Mouse (Mus musculus) intestine, embryonic 14.5 days (tissue): ENCODE results near the gene Cdh4. TPM values are rescaled to one million over a fixed set of nuclear protein-coding genes. Genes with fewer than 3 reads are reported as not detected.

ENCODE experiments used
- ATAC-seq: fragments of 200-750 bp; cut with Nextera tagmentation; replicated peaks from 2 replicates; pipeline ENCODE4 v1.8.0; 2017; ENCODE audit warnings: low read depth, moderate number of reproducible peaks, moderate TSS enrichment, moderate library complexity; ENCODE audit not compliant: low FRiP score, low TSS enrichment
- DNase-seq: peaks from one replicate; pipeline ENCODE4 v3.0.0-alpha.2; 2018; ENCODE audit warnings: low spot score
- H3K27ac ChIP-seq: fragments of 300-500 bp; sonication (generic); 2 replicates; pipeline ENCODE4 v1.5.1; 2014; ENCODE audit warnings: low read depth, mild to moderate bottlenecking, control low read depth
- H3K27me3 ChIP-seq: fragments of 300-500 bp; sonication (generic); replicated peaks from 2 replicates; pipeline ENCODE4 v1.6.1; 2014; ENCODE audit warnings: low read length, control low read depth; ENCODE audit not compliant: control insufficient read depth, insufficient read depth
- H3K36me3 ChIP-seq: fragments of 300-500 bp; sonication (generic); 2 replicates; pipeline ENCODE4 v1.6.1; 2014; ENCODE audit warnings: low read length, control low read depth; ENCODE audit not compliant: control insufficient read depth, insufficient read depth
- H3K4me1 ChIP-seq: fragments of 300-500 bp; sonication (generic); replicated peaks from 2 replicates; pipeline ENCODE4 v1.6.1; 2014; ENCODE audit warnings: low read length, control low read depth, mixed read lengths; ENCODE audit not compliant: control insufficient read depth, insufficient read depth
- H3K4me2 ChIP-seq: fragments of 300-500 bp; sonication (generic); 2 replicates; pipeline ENCODE4 v1.6.1; 2014; ENCODE audit warnings: low read length
- H3K4me3 ChIP-seq: fragments of 300-500 bp; sonication (generic); 2 replicates; pipeline ENCODE4 v1.5.1; 2014; ENCODE audit warnings: low read depth, low read length, control low read depth, mixed read lengths
- H3K9ac ChIP-seq: fragments of 300-500 bp; sonication (generic); 2 replicates; pipeline ENCODE4 v1.6.1; 2014; ENCODE audit warnings: mild to moderate bottlenecking, low read length
- H3K9me3 ChIP-seq: fragments of 300-500 bp; sonication (generic); 2 replicates; pipeline ENCODE4 v1.6.1; 2016; ENCODE audit warnings: low read length, control low read depth; ENCODE audit not compliant: control insufficient read depth
- WGBS: fragments of 180-500 bp; shearing (Covaris S2); extraction: QIAGEN DNeasy Blood & Tissue Kit; methylation state at CpG from one replicate; pipeline ENCODE4 v1.1.7; 2014; 5-methylcytosine and 5-hydroxymethylcytosine counted together
- polyA plus RNA-seq: library from polyadenylated mRNA; unstranded; fragments of >200 nt; fragmentation: Nextera tagmentation; extraction: Ambion mirVana; gene quantifications from 2 replicates; pipeline ENCODE4 v1.2.1, GENCODE M21; 2014

The Cdh4 gene
- polyA plus RNA-seq, 1 experiment from 2014 or later, result 1.8 TPM

DNA sequence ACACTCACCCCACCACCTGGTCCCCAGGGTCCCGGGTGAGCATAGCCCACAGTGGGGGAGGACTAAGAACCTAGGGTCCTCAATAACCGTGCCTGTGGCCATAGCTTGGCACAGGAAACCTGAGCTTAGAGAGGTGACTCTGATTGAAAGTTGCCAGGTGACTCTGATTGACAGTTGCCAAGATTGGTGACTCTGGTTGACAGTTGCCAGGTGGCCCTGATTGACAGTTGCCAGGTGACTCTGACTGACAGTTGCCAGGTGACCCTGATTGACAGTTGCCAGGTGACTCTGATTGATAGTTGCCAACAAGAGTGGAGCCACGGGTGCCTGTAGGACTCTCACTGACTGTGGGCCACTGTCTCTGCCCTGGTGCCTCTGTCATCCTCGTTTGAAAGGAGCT is 271.1 kb downstream of the Cdh4 start:
- Histone ChIP-seq H3K27ac (no peak overlapping the region), H3K4me3 (no peak overlapping the region), H3K4me1 (no peaks in the 10 kb centered on the region), H3K36me3 (no peaks in the 10 kb centered on the region), H3K4me2 (no peak overlapping the region), H3K9me3 (no peaks in the 10 kb centered on the region), H3K27me3 (no peaks in the 10 kb centered on the region), H3K9ac (no peak overlapping the region)
- WGBS, result 65% methylated on average over 4 of the region's 4 CpGs
- ATAC-seq, result no peak
- DNase-seq, result no peak

DNA sequence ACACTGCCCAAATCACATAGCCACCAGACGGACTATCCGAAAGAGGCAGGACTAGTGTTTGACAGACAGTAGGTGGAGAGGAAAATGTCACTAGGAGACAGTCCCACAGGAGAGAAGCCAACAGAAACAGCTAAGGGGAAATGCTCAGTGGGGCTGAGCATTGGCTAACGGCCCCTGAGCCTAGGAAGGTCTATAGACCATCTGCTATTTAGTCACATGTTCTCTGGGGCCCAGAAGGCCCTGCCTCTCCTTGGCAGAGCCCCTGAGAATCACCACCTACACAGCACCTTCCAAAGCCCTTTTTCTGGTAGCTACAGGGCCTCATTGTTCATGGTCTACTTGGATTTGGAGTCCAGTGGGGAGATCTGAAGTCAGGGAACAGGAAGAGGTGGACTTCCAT is 271.9 kb downstream of the Cdh4 start:
- no peak overlapping the region for H3K9ac ChIP-seq
- H3K27me3 ChIP-seq, result no peaks in the 10 kb centered on the region
- WGBS, result 76% methylated on average over 3 of the region's 3 CpGs
- H3K36me3 ChIP-seq, result no peaks in the 10 kb centered on the region
- H3K4me3 ChIP-seq, result no peak overlapping the region
- H3K9me3 ChIP-seq, result no peaks in the 10 kb centered on the region
- no peak for ATAC-seq
- no peaks in the 10 kb centered on the region for H3K4me1 ChIP-seq
- H3K4me2 ChIP-seq, result no peak overlapping the region
- DNase-seq, result no peak
- no peak overlapping the region for H3K27ac ChIP-seq

DNA sequence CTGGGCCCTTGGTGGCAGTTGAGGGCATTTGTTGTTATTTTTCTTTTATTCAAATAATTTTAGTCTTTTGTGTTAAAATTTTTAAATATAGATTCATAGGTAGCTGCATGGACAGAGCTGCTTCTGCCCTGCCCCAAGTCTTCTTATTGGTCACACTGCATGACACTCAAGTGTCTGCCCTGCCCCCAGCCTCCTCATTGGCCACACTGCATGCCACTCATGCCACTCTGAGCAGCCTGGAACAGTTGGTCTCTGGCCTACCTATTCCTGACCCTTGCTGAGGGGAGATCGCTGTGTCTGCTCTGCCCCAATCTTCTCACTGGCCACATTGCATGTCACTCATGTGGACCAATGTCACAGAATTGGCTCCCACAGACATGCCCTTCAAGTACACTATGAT is 273.1 kb downstream of the Cdh4 start:
- DNase-seq (no peak), ATAC-seq (no peak)
- WGBS, result 96% methylated on average over 1 of the region's 1 CpGs
- Histone ChIP-seq H3K4me2 (no peak overlapping the region), H3K4me1 (no peaks in the 10 kb centered on the region), H3K4me3 (no peak overlapping the region), H3K27ac (no peak overlapping the region), H3K9me3 (no peaks in the 10 kb centered on the region), H3K27me3 (no peaks in the 10 kb centered on the region), H3K36me3 (no peaks in the 10 kb centered on the region), H3K9ac (no peak overlapping the region)

DNA sequence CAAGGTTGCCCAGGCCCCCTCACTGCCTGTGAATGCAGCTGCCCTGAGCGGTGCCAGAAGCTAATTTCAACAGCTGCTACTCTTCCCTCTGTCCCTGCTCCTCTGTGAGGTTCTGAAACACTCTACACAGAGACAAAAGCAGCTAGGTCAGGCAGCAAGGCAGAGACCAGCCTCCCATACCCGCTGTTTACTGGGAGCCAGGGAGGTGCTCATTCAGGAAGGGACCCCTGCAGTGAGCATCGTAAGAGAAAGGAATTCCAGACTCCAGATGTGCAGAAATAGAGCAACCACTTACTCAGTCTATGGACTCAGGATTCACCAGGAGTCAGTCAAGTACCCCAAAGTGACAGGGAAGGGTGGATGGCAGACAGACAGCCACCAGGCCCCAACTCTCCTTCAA is 278.1 kb downstream of the Cdh4 start:
- ATAC-seq, result no peak
- Histone ChIP-seq H3K27me3 (no peaks in the 10 kb centered on the region), H3K4me3 (no peak overlapping the region), H3K27ac (no peak overlapping the region), H3K9ac (no peak overlapping the region), H3K4me2 (no peak overlapping the region), H3K4me1 (no peaks in the 10 kb centered on the region), H3K9me3 (no peaks in the 10 kb centered on the region), H3K36me3 (no peaks in the 10 kb centered on the region)
- WGBS, result 47% methylated on average over 3 of the region's 3 CpGs
- DNase-seq, result no peak

DNA sequence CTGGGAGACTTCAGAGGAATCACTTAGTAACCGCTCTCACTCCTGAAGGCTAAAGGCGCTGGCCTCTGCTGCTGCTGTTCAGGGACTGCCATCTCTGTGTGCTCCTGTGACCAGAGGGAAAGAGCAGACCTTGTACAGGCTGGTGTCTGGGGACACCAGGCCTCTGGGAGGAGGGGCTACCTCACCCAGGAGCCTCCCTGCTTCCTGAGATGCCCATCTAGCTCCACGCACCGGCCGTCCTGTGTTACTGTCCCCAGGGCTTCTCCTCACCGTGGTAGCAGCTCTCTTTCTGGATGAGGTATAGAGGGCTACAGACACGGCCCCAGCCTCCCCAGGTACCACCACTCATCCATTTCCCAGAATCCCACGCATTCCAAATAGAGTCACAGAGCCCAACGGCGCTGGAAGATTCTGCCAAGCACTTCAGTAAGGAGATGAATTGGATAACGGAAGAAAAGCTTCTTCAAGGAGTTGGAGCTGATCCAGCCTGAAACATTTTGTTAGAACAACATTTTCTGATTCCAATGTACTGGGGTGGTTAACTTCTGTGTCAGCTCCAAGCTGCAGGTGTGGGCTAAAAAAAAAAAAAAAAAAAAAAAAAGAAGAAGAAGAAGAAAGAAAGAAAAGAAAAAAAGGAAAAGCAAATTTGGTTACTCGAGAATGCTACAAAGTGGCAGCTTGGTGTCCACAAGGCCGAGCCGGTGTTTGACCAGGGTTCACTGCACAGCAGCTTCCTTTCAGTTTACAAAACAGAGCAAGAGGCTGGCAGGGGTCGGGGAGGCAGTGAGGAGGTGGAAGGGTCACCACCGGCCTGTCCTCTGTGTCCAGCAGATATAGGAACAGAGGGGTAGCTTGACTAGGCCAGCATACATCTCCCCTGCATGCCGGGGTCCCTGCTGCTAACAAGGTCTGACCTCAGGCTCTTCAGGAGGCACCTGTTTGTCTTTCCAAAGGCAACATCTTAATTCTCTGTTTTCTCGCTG is 279.6 kb downstream of the Cdh4 start:
- H3K27me3 ChIP-seq, result no peaks in the 10 kb centered on the region
- no peak overlapping the region for H3K4me2 ChIP-seq
- no peak overlapping the region for H3K9ac ChIP-seq
- DNase-seq (no peak), ATAC-seq (no peak)
- H3K36me3 ChIP-seq, result no peaks in the 10 kb centered on the region
- H3K9me3 ChIP-seq, result no peaks in the 10 kb centered on the region
- no peak overlapping the region for H3K4me3 ChIP-seq
- H3K4me1 ChIP-seq, result no peaks in the 10 kb centered on the region
- H3K27ac ChIP-seq, result no peak overlapping the region
- 60% methylated on average over 18 of the region's 18 CpGs for WGBS

DNA sequence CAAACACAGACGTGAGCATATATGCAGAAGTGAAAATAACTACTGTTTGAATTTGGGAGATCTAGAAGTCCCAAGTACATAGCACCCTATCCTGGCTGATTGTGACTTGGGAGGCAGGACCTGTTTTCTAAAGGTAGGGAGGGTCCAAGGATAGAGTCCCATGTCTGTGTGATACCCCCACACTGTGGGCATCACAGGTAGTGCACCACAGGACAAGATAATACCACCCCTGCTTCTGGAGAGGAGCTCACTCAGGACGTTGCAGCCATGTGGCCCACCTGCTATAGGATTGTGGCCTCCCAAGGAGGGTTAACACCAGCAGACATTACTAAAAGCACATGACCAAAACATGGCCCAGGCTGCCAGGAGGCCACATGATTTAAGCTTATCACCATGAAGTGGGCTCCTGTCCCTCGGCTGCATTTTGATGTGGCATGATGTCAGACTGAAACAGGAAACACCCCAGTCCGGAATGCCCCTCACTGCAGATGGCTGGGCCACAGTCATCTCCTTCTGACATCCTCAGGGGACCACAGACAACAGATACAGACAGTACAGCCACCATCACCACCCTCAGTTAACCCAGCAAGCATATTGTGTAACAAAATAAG is 280.6 kb downstream of the Cdh4 start:
- ATAC-seq (no peak), DNase-seq (no peak)
- Histone ChIP-seq H3K27ac (no peak overlapping the region), H3K4me1 (no peaks in the 10 kb centered on the region), H3K36me3 (no peaks in the 10 kb centered on the region), H3K4me2 (no peak overlapping the region), H3K9me3 (no peaks in the 10 kb centered on the region), H3K27me3 (no peaks in the 10 kb centered on the region), H3K4me3 (no peak overlapping the region), H3K9ac (no peak overlapping the region)
- WGBS, result 68% methylated on average over 4 of the region's 4 CpGs

DNA sequence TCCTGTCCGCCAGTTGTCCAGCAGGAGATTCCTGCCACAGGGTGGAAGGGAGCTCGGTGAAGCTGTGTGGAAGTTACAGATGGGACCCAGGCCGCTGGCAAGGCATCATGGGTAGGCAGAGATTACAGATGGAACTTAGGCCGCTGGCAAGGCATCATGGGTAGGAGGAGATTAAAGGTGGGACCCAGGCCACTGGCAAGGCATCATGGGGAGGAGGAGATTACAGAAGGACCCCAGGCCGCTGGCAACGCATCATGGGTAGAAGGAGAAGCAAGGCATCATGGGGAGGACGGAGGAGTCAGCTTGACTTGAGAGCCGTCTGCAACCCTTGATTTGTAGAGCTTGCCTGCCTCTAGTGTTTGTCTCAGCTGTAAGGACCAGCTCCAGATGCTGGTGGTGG is 281.2 kb downstream of the Cdh4 start:
- H3K4me1 ChIP-seq, result no peaks in the 10 kb centered on the region
- no peak overlapping the region for H3K27ac ChIP-seq
- H3K4me2 ChIP-seq, result no peak overlapping the region
- no peak overlapping the region for H3K9ac ChIP-seq
- no peak for ATAC-seq
- no peaks in the 10 kb centered on the region for H3K36me3 ChIP-seq
- WGBS, result 88% methylated on average over 8 of the region's 8 CpGs
- no peaks in the 10 kb centered on the region for H3K9me3 ChIP-seq
- no peak for DNase-seq
- H3K4me3 ChIP-seq, result no peak overlapping the region
- H3K27me3 ChIP-seq, result no peaks in the 10 kb centered on the region

DNA sequence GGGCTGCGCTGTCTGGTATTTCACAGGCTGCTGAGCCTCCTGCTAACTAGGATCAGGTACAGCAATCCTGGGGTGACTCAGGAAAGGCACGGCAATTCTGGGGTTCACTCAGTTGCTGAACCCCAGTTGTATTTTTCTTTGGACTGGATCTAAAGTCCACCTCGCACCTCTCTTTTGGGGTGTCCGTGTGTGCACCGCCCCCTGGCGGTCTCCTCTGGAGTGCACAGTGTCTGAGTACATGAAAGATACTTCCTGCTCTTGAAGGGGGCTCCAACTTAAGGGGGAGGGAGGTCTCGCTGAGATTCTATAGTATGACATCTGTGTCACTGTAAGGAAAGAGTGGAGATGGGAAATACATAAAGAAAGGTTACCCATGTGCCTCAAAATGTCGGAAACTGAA is 286.8 kb downstream of the Cdh4 start:
- Histone ChIP-seq H3K9ac (no peak overlapping the region), H3K9me3 (no peaks in the 10 kb centered on the region), H3K4me2 (no peak overlapping the region), H3K4me1 (no peaks in the 10 kb centered on the region), H3K36me3 (no peaks in the 10 kb centered on the region), H3K4me3 (no peak overlapping the region), H3K27ac (no peak overlapping the region), H3K27me3 (no peaks in the 10 kb centered on the region)
- DNase-seq (no peak), ATAC-seq (no peak)
- 54% methylated on average over 8 of the region's 8 CpGs for WGBS

DNA sequence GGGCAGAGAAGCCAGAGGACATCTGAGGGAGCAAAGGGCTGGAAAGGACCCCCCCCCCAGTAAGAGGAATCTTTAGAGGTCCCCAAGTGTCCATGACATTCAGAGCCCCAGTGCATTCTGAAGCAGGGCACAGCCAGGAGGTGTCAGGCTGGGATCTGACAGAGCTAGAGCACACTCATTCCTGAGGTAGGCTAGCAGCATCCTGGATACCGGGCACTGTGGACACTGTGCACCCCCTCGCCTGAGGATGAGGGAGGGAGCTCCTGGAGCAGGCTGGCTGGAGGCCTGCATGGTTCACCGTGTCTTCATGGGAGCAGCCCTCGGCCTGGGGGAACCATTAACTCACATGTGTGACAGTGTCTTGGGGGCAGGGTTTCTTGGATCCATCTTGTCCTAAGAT is 287.6 kb downstream of the Cdh4 start:
- Histone ChIP-seq H3K27ac (no peak overlapping the region), H3K9ac (no peak overlapping the region), H3K9me3 (no peaks in the 10 kb centered on the region), H3K4me1 (no peaks in the 10 kb centered on the region), H3K4me2 (no peak overlapping the region), H3K27me3 (no peaks in the 10 kb centered on the region), H3K36me3 (no peaks in the 10 kb centered on the region), H3K4me3 (no peak overlapping the region)
- WGBS, result 82% methylated on average over 4 of the region's 4 CpGs
- DNase-seq (no peak), ATAC-seq (no peak)
